Mouse (Mus musculus) frontal cortex, adult 2 months (tissue): Measurements from ENCODE around the gene 1700069L16Rik. TPM values are rescaled to one million over a fixed set of nuclear protein-coding genes. Genes with fewer than 3 reads are reported as not detected.
A peak's percentile ranks its signal among the peaks of the same experiment; 100 is the strongest.

ENCODE experiments used
- DNase-seq, 2 experiments: peaks; one replicate each; pipeline ENCODE4 v3.0.0; 2022; ENCODE audit warnings: low spot score in 1 of 2; ENCODE audit errors: extremely low spot score in 1 of 2
- polyA plus RNA-seq: library from polyadenylated mRNA; depleted of rRNA; stranded (reverse); fragments of >200 nt; gene quantifications from 2 replicates; pipeline ENCODE4 v1.2.3, GENCODE M21; 2012; rRNA removed

Gene 1700069L16Rik
- not detected in 2 replicates for polyA plus RNA-seq

DNA sequence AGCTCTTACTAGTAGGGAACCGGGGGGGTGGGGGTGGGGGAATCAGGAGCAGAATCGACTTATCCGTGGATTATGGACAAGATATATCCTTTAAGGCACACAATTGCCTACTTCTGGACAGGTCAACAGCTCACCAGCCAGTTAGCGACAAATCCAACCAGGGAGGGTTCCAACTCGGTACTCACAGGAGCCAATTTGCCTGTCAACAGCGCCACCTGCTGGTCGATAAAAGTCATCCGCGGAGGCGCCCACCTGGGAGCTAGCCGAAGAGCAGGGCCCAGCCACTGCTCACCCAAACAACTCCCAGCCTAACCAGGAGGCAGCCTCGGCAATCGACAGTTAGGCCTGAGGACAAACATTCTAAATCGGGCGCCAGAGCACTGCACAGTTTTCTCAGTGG lies at the start of gene 1700069L16Rik:
1700069L16Rik (minus strand) TSS at position 327 of the 400 bp plus-strand sequence.
- peak in 1 of 2 experiments; percentile 96 for DNase-seq

DNA sequence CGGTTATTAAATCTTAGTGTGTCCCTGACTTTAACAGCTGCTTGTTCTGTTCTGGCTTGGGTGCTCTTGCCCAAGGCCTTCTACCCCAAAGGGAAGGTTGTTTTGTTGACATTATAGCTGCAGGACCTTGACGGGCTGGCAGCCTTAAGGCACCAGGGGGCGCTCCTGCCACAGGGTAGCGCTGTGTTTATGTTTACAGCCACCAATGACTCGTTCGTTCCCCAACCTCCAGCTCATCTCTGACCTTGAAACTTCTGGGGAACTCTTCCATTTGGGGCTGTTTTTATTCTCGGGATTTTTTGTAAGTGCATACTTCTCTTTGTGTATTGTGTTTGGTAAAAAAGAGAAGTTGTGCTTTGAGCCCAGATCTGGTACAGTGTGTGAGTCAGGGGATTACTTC lies 49.1 kb upstream of the 1700069L16Rik start:
- peak; percentile 62 to 92 for DNase-seq

DNA sequence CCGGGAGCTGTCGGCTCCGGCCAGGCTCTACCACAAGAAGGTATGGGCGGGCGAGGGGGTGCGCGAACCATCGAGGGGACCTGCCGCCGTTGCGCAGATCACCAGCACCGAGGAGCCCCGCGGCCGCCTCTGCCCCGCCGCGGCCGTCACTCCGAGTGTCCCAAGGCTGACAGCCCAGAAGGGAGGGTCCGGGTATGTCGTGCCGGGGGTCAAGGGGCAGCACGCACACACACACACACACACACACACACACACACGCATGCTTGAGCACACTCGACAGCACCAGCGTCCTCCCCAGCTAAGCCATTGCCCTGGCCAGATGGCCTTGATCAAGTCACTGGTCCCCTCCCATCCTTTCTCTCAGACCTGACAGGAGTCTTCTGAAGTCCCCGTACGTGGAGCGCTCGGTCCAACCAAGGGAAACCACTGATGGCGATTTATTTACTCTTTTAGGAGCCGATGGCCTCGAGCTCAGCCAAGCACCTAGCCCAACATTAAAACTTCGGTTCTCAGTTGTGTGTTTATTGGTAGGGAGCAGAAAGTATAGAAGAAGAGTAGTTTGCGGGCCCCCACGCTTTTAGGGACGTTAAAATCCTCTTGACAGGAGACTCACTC lies 48.4 kb upstream of the 1700069L16Rik start:
- DNase-seq, result no peak

DNA sequence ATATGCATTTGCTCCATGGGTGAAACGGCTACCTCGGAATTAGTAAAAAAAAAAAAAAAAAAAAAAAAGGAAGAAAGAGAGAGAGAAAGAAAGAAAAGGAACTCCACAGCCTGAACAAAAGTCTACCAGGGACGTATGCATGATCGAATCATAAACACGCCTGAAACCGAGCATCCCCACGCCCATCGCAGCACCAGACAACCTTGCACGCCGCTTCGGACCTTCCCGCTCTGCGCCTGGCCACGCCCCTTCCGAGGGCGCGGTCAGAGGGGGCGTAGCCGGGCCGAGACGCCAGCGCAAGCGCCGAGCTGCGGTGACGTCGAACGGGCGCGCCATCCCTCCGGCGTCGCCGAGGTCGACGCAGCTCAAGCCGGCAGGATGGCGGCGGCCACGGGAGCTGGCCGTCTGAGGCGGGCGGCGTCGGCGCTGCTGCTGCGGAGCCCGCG lies 47.9 kb upstream of the 1700069L16Rik start, which contains the start of the genes Sart3 and Iscu:
Sart3 (minus strand) TSS at position 61 of the 446 bp plus-strand sequence.
Iscu (plus strand) TSS at position 299 of the 446 bp plus-strand sequence.
- DNase-seq, result peak; percentile 79 to 94

DNA sequence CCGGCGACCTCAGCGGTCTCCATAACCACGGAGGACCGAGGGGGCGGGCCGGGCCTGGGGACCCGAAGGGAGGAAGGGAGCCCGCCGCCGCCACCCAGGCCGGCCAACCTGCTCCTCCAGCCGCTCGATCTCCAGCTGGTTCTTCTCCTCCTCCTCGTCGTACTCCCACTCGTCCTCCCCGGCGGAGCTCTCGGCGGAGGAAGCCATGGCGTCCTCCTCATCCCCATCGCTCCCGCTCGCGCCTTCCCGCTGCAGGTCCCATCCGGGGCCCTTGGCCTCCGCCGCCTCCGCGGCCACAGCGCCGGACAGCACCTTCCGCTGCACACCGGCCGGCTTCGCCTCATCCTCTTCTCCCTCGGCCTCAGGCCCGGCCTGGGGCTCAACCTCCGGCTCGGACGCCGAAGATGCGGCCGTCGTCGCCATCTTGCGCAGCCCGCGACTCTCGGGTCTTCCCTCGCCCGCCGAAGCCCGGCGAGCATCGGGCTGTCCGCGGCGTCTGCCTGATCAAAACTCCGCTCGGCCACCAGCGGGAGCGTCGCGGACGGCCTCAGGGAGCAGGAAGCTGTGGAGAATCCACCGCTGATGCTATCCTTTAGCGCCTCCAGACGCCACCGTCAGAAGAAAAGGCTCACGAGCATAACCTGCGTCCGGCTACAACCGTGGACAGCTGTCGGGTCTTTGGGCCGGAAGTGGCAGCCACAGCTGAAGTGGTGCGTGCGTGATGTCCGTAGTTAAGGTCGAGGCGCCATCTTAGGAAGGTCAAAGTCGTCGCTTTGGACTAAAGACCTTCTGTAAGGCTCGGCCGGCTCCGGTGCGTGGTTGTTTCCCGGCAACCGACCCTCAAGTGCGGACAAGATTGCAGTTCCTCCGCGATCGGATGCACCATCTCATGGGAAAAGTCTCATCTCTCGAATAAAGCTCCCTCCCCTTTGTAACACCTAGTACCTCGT lies 46.9 kb upstream of the 1700069L16Rik start:
- DNase-seq, result peak; percentile 83 to 91

DNA sequence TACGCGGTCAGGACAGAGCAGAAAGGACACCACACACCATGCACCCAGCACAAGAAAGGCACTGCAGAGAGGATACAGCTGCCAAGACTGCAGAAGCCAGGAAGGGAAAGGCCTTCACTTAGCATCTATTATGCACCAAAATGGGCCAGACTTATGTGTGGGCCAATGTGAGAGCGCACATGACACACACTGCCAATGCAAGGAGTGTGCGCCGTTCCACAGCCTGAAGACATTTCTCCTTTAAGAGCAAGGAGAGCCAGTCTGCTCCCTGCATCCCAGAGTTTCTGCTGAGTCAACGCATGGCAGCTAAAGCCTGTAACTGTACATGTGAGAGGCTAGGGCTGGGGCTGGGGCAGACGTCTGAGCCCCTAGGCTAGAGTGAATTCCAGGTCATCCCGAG lies 44.2 kb upstream of the 1700069L16Rik start:
- DNase-seq, result peak in 1 of 2 experiments; percentile 49

DNA sequence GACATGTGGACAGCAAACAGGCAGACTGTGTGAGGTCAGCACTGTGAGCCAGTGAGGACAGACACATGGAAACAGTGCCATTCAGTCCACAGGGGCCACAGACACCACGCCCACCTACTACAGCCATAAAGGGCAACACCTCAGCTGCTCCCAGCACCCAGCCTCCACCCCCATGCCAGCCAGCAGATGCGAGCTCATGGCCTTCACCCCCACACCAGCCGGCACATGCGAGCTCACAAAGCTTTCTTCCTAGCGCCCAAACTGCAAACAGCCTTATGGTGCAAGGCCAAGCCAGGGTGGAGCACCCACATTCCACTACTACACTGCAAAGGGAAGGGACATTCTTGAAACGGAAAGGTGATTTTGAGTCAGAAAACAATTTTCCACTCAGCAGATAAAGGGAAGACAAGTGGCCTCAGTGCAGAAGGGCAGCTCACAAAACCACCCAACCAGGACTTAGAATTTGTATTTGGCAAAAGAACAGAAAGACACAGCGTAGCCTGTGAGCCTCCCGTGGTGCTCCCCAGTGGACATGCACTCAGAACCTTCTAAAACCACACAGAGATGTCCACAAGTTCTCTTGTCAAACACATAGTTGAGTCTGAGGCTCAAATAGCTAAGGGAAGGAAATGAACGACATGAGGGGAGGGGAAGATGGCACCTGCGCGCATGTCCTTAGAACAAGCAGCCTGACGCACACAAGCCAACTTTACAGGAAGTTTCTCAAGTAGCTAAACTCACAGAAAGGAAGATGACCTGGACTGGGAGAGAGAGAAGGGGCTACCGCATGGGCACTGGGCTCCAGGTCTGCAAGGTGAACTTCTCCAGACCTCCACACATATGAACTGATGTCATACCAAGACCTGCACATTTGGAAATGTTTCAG lies 41.3 kb upstream of the 1700069L16Rik start:
- peak in 1 of 2 experiments; percentile 33 for DNase-seq

DNA sequence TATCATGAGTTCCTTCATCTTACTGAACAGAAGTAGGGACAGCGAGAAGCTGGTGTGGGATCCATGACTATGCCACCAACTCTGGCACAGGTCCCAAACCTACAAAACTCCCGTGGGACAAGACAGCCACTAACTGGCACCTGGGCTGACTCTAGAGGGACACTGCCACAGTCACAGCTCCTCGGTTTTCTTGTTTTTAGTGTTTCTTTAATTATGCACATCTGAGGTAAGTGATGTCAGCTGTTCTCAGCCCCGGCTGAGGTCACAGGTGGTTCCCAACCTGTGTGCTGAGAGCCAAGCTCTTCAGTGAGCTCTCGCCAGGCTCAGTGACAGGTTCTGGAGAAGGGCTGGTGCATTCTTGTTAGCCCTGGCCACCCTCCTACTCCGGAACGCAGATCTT lies 39.9 kb upstream of the 1700069L16Rik start:
- no peak for DNase-seq

DNA sequence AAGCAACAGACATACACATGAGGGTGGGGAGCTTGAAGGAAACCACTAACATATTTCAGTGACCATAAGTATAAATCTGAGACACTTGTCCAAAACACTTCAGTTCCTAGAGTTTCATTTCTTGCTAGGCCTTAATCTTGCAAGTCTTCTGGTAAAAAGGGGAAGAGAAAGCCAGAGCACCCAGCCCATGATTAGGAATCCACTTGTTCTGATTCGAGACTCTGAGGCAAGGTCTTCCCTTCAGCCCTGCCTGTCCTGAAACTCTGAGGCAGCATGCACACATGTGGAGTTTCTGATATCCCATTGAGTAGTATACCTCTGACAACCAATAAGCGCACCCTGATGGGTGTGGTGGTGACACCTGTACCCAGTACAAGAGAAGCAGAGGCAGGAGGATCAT lies 37.0 kb upstream of the 1700069L16Rik start:
- no peak for DNase-seq

DNA sequence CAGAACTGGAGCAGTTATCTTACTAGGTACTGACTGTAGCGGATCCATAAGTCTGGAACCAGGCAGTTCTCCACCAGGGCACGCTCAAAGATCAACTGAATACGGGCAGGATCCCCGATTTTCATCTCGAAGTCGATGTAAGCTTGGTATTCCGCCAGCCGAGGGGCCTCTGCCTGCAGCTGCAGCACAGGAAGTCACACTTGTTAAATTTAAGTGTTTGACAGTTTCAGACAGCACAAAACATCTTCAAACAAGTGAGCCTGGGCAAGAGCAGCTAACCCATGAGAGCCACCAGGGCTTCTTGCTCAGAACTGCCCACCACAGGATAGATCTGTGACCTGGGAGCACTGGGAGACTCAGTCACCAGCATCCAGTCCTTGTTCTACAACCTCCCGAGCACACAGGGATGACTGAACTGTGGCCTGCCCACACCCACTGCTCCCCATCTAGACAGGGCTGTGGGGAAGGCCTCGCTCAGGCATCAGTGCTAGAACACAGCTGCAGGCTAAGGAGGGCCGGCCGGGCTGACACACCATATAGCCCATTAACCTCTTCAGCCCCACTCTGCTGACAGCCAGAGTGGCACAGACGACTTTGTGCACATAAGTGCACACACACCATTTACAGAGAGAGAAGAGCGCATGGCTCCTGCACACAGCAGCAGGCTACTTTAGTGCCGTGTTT lies 30.9 kb upstream of the 1700069L16Rik start:
- no peak for DNase-seq

DNA sequence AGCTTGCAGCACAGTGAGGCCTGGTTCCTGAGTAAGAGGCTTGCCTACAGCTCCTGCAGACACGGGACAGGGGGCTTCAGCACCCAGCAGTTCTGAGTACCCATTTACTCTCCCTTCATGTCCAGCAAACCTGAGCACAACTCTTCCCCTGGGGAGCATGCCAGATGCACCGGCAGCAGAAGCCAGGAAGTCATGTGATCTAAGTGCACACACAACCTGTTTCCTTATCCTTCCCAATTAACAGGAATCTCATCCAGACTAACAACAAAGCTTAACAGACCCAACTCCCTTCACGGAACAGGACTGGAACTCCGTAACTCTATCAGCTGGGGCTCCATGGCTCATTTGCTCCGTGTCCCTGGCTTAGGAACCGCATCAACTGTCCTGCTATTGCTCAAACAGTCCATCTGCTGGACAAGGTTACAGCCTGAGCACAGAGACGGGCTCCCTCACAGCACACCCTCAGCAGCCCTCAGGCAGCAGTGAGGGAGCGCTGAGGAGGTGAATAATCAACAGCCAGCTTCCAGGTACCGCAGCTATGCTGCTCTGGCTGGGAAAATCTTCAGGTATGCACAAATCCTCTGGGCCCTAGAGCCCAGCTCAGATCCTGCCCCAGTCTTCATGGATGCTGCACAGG lies 27.1 kb upstream of the 1700069L16Rik start:
- no peak for DNase-seq

DNA sequence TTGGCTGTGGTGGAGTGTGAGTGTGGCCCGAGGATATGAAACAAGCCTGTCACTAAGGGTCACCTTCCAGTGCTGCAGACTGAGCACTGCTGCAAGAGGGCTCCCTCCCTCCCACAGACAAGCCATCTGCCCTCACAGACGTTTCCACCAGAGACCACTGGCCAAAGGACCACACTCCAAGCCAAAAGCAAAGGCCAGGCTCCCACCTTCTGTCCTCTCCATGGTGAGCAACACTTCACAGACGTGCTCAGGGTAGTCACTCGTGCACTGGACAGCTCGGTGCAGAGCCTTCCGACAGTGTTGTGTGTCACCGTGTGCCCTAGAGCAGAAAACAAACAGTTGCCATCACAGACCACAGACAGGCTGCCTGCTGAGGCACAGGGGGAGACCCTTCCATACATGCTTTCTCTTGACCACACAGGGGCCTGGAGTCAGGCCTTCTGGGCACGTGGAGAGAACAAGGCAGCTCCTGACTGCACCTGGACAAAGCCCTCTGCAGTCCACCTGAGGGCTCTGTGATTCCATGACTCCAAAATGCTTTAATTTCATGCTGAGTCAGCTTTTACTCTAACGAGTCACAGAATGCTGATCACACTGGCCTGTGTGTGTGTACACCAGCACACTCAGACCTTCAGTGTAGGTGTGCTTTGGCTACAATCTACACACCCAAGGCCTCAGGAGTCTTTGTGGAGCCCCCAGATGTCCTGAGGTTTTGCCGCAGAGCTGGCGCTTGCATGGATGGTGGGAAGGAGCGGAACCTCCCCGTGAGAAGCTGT lies 24.2 kb upstream of the 1700069L16Rik start:
- DNase-seq, result no peak

DNA sequence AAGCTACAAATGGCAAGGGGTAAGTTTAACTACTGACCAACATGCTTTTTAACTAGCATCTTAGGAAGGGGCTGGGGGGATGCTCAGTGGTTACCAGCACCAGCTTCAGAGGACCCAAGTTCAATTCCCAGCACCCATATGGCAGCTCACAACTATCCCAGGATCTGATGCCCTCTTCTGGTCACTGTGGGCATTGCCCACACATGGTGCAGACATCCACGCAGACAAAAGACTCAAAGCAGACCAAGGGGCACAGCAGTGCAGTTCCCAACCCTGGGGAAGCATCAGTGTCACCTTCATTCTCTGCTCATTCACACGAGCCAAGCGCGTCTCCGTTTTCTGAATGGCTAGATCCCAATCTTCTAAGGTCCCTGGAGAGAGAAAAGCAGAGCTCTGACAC lies 23.1 kb upstream of the 1700069L16Rik start:
- no peak for DNase-seq

DNA sequence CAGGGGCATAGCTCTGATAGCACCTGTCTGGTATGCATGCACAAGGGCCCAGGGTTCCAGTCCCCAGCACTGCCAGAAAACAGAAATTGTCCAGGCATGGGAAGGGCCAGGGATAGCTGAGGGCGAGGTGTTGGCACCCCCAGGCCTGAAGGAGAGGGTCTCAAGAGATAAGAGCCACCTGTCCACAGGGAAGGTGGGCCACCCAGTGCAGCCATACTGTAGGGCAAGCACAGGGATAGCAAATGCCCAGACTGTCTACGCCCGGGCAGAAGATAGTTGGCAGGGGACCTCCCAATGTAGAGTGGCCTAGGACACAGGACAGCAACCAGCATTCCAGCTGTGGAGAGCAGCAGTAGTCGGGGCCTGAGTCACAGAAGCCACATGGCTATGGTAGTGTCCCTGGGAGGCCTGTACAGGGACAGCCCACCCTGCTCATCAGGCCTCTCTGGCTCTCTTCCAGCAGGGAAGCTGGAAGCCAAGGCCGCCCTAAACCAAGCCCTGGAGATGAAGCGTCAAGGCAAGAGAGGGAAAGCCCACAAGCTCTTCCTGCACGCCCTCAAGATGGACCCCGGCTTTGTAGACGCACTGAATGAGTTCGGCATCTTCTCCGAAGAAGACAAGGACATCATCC lies 13.2 kb upstream of the 1700069L16Rik start:
- DNase-seq, result no peak

DNA sequence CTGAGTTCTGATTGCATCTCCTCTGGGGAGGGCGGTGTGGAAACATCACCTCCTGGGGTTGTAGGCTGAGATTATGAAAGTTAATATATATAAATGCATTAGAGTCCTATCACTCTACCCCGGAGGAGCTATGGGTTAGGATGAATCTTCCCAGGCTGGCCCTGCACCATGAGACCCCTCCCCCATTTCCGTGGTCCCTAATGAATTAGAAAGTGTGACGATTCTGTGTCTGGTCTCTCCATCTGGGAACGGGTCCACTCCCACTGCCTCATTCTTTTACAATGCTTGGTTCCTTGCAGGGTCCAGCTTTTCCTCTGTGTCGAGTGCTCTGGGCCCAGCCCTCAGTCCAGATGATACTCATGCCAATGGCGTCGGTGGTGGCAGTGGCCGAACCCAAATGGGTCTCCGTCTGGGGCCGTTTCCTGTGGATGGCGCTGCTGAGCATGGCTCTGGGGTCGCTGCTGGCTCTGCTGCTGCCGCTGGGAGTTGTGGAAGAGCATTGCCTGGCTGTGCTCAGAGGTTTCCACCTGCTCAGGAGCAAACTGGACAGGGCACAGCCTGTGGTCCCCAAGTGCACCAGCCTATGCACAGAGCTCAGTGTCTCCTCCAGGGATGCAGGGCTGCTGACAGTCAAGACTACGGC lies 12.1 kb upstream of the 1700069L16Rik start:
- DNase-seq, result no peak

DNA sequence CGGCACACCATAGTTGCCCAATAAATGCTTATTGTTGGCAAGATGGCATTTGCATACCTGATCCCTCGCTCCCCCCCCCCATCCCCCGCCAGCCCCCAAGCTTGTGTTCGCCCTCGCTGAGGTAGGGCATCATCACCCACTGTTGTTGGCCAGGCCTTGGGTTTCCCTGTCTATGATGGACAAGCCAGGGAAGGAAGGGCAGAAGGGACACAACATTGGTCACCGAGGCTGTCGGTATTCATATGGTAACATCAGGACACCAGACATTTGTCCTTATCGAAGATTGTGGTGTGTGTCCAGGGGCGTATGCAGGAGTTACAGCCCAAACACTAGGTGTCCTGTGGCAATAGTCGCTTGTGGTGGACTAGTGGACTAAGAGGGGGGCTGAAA lies 11.5 kb upstream of the 1700069L16Rik start:
- DNase-seq, result no peak

DNA sequence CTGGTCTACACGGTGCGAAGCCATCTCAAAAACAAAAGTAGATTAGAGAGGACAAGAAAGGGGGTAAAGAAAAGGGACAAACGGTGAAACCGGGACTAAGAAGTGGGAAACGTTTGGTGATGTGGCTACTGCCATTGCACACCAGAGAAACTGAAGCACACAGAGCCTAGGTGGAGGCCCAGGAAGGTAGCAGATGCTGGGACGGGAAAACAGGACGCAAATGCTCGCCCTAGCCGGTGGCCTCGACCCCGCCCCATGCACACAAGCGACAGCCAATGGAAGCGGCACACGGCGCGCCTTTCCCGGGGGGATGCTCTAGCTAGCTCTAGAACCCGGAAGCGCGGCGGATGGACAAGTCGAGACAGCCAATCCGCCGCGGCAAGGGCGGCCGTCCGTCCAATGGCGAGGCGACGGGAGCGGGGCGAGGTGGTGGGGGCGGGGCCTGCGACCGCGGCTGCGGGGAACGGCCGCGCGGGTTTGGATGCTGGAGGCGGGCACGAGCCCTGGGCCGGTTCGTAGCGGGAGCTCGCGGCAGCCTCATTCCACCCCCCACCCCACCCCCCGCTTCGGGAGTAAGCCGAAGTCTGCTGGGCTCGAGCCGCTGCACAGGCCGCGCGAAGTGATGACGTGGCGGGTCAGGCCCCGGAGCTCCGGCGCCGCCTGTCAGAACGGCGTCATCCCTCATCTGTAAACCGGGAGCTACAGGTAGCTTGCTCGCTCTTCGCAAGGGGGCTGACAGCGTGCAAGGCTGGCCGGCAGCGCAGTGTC lies 11.0 kb upstream of the 1700069L16Rik start, which contains the start of gene Ficd:
Ficd (plus strand) TSS at position 459 of the 768 bp plus-strand sequence.
- peak; percentile 84 to 92 for DNase-seq
